Mouse (Mus musculus) bone marrow, adult 2 months (tissue): ENCODE measurements around the gene Zdhhc20.

Experiments
- CTCF ChIP-seq: fragments of 200-500 bp; IDR thresholded peaks from 2 replicates; pipeline ENCODE4 v1.5.1; 2011; ENCODE audit warnings: low read length, control low read depth; ENCODE audit not compliant: control insufficient read depth, insufficient read depth
- POLR2A ChIP-seq: fragments of 200-500 bp; IDR thresholded peaks from 2 replicates; pipeline ENCODE4 v1.6.1; 2011; ENCODE audit warnings: low read depth, mild to moderate bottlenecking, control low read depth, low read length, borderline replicate concordance; ENCODE audit not compliant: control insufficient read depth

GRCm38 (mm10) chr14:57797991-57798931 is 91.8 kb downstream of the Zdhhc20 start, which contains the start of gene Sap18:
- TF ChIP-seq POLR2A (peak; percentile 82), CTCF (no peak)
